Mouse (Mus musculus): ENCODE results near the gene Bid. TPM values are rescaled to one million over a fixed set of nuclear protein-coding genes. Genes with fewer than 3 reads are reported as not detected.
"Not testable (repeated sequence)": the region's sequence is repeated elsewhere in the genome, so short reads cannot be mapped to it uniquely, and the experiment has no call there.

The Bid gene
- polyA plus RNA-seq, 1 experiment from 2014 or later, result 17.0 TPM

DNA sequence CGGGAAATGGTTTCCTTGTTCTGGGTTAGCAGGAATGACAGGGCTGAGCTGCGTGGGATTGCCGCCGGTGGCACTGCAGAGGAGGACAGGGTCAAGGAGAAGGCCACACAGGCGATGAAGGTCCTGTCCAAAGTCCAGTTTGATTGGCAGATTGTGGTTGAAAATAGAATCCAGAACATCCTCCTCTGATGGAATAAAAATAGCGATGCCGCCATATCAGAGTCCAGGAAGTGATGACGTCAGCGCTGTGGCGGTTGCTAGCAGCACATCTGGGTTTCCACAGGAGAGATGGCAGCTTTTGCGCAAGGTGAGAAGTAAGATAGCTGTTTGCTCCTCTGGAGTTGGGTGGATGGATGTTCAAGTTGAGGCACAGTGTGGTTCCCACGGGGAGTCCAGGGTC, 15.9 kb upstream of the Bid start:
- Histone ChIP-seq H3K9ac (no peak overlapping the region), H3K4me2 (no peak overlapping the region), H3K9me3 (no peaks in the 10 kb centered on the region), H3K4me1 (peaks cover 3% of the 10 kb centered on the region; the same call in 1 of the 2 replicates), H3K27ac (no peak overlapping the region), H3K4me3 (no peak overlapping the region), H3K27me3 (no peaks in the 10 kb centered on the region), H3K36me3 (peaks cover 15% of the 10 kb centered on the region)
- WGBS, result 92% methylated on average over 12 of the region's 12 CpGs
- ATAC-seq (ENCODE audit: insufficient number of reproducible peaks, low FRiP score, low TSS enrichment, low read depth), result no peak

DNA sequence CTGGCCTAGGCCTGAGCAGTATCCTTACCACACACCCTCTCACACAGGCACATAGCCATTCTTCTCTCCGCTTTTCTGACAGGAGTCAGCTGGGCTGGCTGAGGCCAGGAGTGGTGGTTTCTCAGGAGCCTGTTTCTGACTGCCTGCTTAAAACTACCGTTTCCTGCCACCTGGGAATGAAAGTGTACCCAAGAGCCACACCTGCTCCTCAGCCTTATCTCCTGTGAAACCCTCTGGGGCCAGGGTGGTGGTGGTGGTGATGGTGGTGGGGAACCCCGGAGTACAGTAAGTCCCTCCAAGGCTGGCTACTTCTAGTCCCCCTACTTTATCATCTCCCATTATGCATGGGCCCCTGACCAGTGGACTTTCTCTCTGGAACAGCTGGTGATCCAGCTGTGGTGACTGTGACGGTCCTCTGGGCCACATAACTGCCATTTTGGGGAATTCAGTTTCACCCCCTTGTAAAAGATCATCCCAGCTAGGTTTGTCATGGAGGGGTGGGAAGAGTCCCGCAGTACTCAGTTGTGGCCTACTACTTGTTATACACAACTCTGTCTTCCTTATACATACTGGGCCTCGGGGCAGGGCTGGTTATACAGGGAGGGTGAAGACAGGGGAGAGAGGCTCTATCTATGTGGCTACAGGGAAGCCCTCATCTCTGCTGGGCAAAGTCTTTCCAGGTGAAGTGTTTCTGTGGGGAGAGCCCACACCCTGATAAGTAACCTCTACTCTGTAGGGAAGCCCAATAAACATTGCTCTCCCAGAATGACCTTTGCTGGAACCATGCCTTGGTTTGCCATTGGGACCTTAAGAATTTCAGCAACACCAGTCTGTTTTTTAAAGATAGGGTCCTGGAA, 14.0 kb upstream of the Bid start:
- H3K36me3 ChIP-seq, result peaks cover 15% of the 10 kb centered on the region
- no peak overlapping the region for H3K9ac ChIP-seq
- H3K9me3 ChIP-seq, result no peaks in the 10 kb centered on the region
- no peak for ATAC-seq (ENCODE audit: insufficient number of reproducible peaks, low FRiP score, low TSS enrichment, low read depth)
- no peak overlapping the region for H3K27ac ChIP-seq
- WGBS, result 72% methylated on average over 6 of the region's 6 CpGs
- H3K4me3 ChIP-seq, result no peak overlapping the region
- no peak overlapping the region for H3K4me2 ChIP-seq
- H3K27me3 ChIP-seq, result no peaks in the 10 kb centered on the region
- H3K4me1 ChIP-seq, result peaks cover 3% of the 10 kb centered on the region; the same call in 1 of the 2 replicates

DNA sequence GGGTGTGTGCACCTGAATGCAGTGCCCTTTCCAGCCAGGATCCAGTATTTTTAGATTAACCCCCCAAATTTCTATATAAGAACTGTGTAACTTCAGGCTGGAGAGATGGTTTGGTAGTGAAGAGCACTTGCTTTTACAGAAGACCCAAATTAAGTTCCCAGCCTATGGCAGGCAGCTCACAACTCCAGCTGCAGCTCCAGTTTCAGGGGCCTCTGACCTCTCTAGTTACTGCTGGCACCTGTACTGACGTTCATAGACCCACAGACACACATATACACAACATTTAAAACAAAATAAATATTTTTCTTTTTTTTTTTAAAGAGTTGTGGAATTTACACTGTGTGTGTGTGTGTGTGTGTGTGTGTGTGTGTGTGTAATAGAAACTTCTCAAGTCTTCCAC, 12.8 kb upstream of the Bid start:
- no peak overlapping the region for H3K27ac ChIP-seq
- H3K36me3 ChIP-seq, result peaks cover 14% of the 10 kb centered on the region
- H3K9me3 ChIP-seq, result no peaks in the 10 kb centered on the region
- H3K4me1 ChIP-seq, result peaks cover 3% of the 10 kb centered on the region; the same call in 1 of the 2 replicates
- H3K4me3 ChIP-seq, result no peak overlapping the region
- no peak for ATAC-seq (ENCODE audit: insufficient number of reproducible peaks, low FRiP score, low TSS enrichment, low read depth)
- no peaks in the 10 kb centered on the region for H3K27me3 ChIP-seq
- H3K4me2 ChIP-seq, result no peak overlapping the region
- H3K9ac ChIP-seq, result no peak overlapping the region
- 31% methylated on average over 1 of the region's 1 CpGs for WGBS

DNA sequence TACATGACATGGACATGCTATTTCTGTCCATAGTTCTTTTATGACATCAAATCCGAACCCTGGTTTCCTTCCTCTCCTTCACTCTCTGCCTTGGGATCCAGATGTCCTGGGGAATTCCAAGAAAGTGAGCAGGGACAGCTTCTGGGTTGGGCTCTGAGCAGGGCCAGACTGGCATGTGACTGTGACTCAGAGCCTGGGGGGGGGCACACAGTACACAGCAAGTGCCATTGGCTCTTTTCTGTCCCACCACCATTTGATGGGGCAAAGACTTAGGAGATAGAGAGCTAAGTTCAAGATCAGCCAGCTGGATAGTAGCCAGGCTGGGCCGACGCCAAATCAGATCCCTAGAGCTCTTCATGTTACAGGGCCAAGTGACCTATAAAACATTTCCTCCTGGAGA, 11.1 kb upstream of the Bid start:
- Histone ChIP-seq H3K4me2 (no peak overlapping the region), H3K27me3 (no peaks in the 10 kb centered on the region), H3K4me1 (peaks cover 3% of the 10 kb centered on the region; the same call in 1 of the 2 replicates), H3K36me3 (peaks cover 7% of the 10 kb centered on the region), H3K9ac (no peak overlapping the region), H3K4me3 (no peak overlapping the region), H3K9me3 (no peaks in the 10 kb centered on the region), H3K27ac (no peak overlapping the region)
- no peak for ATAC-seq (ENCODE audit: insufficient number of reproducible peaks, low FRiP score, low TSS enrichment, low read depth)
- WGBS, result 56% methylated on average over 3 of the region's 3 CpGs

DNA sequence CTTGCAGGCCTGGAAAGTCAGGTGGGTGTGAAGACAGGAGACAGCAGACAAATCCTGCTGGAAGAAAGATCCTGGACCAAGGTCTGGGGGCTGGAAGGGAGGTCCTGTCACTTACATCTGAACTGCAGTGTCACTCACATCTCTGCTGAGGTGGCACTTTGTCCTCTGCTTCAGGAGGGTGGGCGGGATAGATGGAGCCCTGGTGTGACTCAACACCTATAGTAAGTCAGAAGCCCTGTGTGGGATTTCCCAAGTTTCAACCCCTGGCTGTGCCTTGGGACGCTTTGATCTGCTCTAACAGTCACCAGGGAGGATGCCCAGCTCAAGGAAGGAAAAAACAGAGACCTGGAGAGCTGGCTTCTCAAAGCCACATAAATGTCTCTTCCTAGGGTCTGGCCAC, 10.2 kb upstream of the Bid start:
- Histone ChIP-seq H3K4me3 (no peak overlapping the region), H3K27me3 (no peaks in the 10 kb centered on the region), H3K4me2 (no peak overlapping the region), H3K36me3 (no peaks in the 10 kb centered on the region), H3K9ac (no peak overlapping the region), H3K4me1 (peaks cover 3% of the 10 kb centered on the region; the same call in 1 of the 2 replicates), H3K9me3 (no peaks in the 10 kb centered on the region), H3K27ac (no peak overlapping the region)
- ATAC-seq (ENCODE audit: insufficient number of reproducible peaks, low FRiP score, low TSS enrichment, low read depth), result no peak
- WGBS, result 42% methylated on average over 2 of the region's 2 CpGs

DNA sequence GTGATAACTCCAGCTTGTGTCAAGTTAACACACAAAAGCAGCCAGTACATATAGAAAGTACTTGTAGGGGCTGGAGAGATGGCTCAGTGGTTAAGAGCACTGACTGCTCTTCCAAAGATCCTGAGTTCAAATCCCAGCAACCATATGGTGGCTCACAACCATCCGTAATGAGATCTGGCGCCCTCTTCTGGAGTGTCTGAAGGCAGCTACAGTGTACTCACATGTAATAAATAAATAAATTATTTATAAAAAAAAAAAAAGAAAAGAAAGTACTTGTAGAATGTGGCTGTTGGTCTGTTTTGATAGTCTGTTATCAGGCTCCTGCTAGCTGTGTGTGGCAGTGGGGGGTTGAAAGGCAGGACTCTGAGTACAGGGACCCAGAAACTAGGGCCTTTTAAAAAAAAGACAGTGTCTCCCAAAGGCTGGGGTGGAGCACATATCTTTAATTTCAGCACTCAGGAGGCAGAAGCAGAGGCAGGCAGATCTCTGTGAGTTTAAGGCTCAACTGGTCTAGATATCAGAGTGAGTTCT, 8.2 kb upstream of the Bid start:
- ATAC-seq (ENCODE audit: insufficient number of reproducible peaks, low FRiP score, low TSS enrichment, low read depth); H3K4me3 ChIP-seq; H3K9ac ChIP-seq; H3K4me1 ChIP-seq; H3K9me3 ChIP-seq; H3K27me3 ChIP-seq; H3K36me3 ChIP-seq; H3K4me2 ChIP-seq; H3K27ac ChIP-seq: not testable (repeated sequence)
- 81% methylated on average over 2 of the region's 2 CpGs for WGBS

DNA sequence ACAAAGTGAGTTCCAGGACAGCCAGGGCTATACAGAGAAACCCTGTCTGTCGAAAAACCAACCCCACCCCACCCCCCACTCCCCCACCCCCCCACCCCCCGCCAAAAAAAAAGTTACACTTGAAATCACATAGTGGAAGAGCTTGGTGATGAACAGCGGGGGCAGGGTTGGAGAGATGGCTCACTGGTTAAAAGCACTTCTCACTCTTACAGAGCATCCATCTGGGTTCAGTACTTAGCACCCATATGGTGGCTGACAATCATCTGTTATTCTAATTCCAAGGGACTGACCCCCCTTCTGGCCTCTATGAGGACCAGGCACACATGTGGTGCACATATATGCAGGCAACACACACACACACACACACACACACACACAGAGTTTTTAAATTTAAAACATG, 1.3 kb upstream of the Bid start:
- 33% methylated on average over 3 of the region's 3 CpGs for WGBS
- Histone ChIP-seq H3K36me3 (no peaks in the 10 kb centered on the region), H3K27ac (no peak overlapping the region), H3K27me3 (no peaks in the 10 kb centered on the region), H3K4me1 (peaks cover 17% of the 10 kb centered on the region; the same call in 1 of the 2 replicates), H3K4me2 (no peak overlapping the region), H3K9ac (no peak overlapping the region), H3K4me3 (no peak overlapping the region), H3K9me3 (no peaks in the 10 kb centered on the region)
- no peak for ATAC-seq (ENCODE audit: insufficient number of reproducible peaks, low FRiP score, low TSS enrichment, low read depth)

DNA sequence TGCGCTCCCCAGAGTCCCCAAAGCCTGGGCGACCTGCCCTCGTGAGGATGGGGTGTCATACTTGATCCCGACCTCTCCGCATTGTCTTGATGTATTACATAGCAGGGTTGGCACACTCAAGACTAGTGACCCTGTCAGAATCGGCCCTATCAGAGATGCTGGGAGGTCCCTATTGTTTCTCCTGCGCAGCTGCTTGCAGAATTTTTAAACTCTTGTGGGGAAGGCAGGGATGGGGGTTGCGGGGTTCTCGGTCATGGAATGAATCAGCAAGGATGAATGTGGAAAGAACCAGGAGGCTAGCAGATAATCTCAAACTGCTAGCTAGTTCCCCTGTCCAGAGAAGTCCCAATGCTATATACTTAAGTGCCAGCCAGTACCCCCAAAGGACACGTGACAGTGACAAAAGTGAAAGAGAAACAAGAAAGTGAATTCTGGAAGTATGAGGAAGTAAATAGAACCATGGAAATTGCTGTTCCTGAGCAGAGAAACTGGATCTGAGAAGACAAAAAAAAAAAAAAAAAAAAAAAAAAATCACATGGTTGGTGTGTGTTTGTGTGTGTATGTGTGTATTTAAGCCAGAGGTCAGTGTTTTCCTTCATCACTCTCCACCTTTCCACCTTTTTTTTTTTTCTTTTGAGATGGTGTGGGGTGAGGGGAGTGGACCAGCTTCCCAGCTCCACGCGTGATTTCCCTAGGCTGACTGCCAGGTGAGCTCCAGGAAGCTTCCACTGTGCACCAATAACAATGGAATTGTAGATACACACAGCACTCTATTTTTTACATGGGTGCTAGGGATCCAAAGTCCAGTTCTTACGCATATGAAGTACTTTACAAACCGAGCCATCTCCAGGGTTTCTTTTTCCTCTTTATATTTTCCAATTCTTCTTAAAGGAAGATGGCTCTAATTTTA, 574 bp upstream of the Bid start:
- not testable (repeated sequence) for H3K9ac ChIP-seq; H3K27me3 ChIP-seq; ATAC-seq (ENCODE audit: insufficient number of reproducible peaks, low FRiP score, low TSS enrichment, low read depth); H3K9me3 ChIP-seq; H3K27ac ChIP-seq; H3K36me3 ChIP-seq
- Histone ChIP-seq H3K4me1 (peaks cover 18% of the 10 kb centered on the region; the same call in 1 of the 2 replicates), H3K4me2 (peak overlapping the region; percentile 95), H3K4me3 (peak overlapping the region; percentile 63)
- whole genome bisulfite sequencing, result 17% methylated on average over 13 of the region's 14 CpGs

DNA sequence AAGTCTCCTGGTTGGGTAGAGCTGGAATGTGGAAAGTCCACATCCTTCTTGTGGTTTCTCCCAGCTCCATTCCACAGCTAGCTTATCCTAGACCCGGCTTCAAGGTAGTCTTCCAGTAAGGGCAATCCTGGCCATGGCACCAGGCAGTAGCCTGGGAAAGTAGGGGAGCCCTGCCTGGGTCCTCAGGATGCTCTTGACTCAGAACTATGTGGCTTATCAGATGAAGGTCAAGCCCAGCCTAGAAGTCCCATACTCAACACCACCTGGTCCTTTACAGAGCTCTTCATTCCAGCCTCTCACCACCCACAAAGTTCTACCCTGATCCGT, 1.0 kb downstream of the Bid start:
- Histone ChIP-seq H3K9ac (no peak overlapping the region), H3K36me3 (no peaks in the 10 kb centered on the region), H3K4me2 (no peak overlapping the region), H3K4me3 (peak overlapping the region; percentile 63), H3K9me3 (no peaks in the 10 kb centered on the region), H3K27ac (no peak overlapping the region), H3K27me3 (no peaks in the 10 kb centered on the region), H3K4me1 (peaks cover 18% of the 10 kb centered on the region; the same call in 1 of the 2 replicates)
- no peak for ATAC-seq (ENCODE audit: insufficient number of reproducible peaks, low FRiP score, low TSS enrichment, low read depth)
- 28% methylated on average over 2 of the region's 2 CpGs for WGBS

DNA sequence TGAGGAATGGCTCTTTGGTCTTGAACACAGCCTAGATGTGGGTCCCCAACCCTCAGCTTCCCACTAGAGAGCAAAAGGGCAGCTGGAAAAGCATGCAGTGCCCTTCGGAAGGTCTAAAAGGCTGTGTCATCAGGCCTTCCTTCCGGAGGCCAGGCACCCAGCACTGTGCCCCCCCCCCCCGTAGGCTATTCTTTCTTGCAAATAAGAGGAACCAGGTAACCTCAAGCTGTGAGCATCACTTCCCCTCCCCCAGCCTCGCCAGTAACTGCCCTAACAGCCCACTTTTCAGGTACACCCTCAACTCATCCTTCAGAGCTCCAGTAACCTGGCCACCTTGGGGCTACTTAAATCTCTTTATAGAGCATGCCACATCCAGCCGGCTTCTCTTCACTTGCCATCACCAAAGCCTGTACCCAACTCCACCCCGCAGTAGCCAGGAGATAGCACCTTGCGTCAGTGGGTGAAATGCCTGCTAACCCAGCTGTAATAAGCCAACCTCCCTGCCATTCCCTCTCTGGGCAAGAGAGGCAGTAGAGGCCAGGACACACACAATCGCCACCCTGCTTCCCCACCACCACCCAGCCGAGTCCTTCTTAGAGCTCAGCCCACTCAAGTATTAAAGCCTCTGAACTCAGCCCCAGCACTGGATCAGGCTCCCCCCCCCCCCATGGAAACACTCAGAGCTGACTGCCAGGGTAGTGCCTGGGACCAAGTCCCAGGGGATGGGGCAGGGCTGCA, 1.6 kb downstream of the Bid start:
- ATAC-seq (ENCODE audit: insufficient number of reproducible peaks, low FRiP score, low TSS enrichment, low read depth), result no peak
- Histone ChIP-seq H3K4me1 (peaks cover 18% of the 10 kb centered on the region; the same call in 1 of the 2 replicates), H3K9ac (no peak overlapping the region), H3K27ac (no peak overlapping the region), H3K4me2 (no peak overlapping the region), H3K9me3 (no peaks in the 10 kb centered on the region), H3K27me3 (no peaks in the 10 kb centered on the region), H3K4me3 (no peak overlapping the region), H3K36me3 (no peaks in the 10 kb centered on the region)
- WGBS, result 51% methylated on average over 9 of the region's 9 CpGs

DNA sequence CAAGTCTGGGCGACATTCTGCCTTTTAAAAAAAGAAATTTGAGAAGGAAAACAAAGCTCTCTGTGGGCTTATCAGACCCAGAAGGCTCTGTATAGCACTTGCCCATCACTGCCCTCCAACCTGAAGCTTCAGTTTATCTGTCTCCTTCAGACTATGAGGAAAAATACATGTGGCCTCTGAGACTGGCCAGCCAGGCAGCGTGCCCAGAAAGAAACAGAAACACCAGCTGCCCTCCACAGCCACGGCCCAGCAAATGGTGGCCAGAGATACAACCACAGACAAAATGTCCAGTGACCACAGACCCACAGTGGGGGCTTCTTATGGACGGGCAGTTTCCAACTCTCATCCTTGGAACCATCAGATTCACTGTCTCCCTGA, 2.1 kb downstream of the Bid start:
- no peaks in the 10 kb centered on the region for H3K9me3 ChIP-seq
- WGBS, result 85% methylated on average over 4 of the region's 4 CpGs
- H3K4me3 ChIP-seq, result no peak overlapping the region
- no peak overlapping the region for H3K27ac ChIP-seq
- no peak overlapping the region for H3K4me2 ChIP-seq
- peaks cover 18% of the 10 kb centered on the region; the same call in 1 of the 2 replicates for H3K4me1 ChIP-seq
- no peaks in the 10 kb centered on the region for H3K36me3 ChIP-seq
- no peak for ATAC-seq (ENCODE audit: insufficient number of reproducible peaks, low FRiP score, low TSS enrichment, low read depth)
- no peaks in the 10 kb centered on the region for H3K27me3 ChIP-seq
- no peak overlapping the region for H3K9ac ChIP-seq
